Comparison of ENCODE assay signal across 9 mouse cellular contexts in the genomic region with DNA sequence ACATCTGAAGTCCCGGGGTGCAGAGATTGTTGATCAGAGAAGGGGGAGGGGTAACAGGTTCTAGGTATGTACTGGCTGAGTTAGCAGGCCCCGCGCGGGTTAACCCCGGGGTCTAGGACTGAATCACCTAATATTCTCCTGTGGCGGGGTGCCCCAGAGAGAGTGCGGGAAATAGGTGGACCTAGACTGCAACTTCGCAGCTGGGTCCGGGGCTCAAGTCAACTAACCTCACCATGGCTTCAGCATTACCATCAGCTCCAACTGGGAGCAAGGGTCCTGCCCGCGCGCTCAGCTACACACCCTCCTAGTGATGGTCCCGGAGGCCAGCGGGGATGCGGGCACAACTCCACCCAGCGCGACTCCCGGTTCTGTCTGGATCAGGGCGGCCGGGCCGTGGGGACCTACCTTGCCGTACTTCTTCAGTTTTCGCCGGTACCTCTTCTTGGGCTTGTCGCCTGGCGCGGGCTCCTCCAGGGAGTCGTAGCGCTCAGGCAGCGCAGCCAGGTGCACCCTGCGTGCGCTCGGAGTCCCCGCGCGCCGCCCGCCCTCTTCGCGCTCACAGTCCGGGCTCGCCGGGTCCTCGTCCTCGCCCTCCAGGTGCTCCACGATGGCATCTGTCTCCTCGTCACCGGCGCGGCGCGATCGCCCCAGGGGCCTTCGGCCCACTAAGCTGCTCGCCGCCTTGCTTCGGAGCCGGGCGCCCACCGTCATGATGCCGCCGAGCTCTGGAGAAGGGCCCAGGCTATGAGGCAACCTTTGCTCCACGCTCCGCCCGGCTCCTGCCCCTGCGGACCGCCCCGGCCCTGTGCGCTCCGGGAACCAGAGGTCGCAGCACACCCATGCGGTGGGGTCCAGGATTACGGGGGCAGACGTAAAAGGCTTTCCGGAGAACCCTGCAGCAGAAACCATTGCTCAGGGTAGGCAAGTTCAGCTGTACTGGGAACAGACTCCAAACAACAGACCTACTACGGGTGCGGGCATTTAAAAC. TPM values are rescaled to one million over a fixed set of nuclear protein-coding genes. Genes with fewer than 3 reads are reported as not detected.
DNase-seq lines count a peak whose midpoint lies in the region; ATAC-seq and TF ChIP-seq lines count a peak whose summit lies in the region.
"Had no signal": no experiment of that assay in that cellular context is flagged by ENCODE, and none has a peak within 500 bp of the region (broad histone marks: within the 10 kb centered on the region; RNA-seq: fewer than 3 reads in every experiment).

Gene C130074G19Rik, minus strand, starts transcription at position 938 of the 988 bp plus-strand sequence.

- peak within 1 kb of the TSS; percentile 46 for H3K4me3 ChIP-seq in testis, adult 2 months (ENCODE audit: control insufficient read depth, low read depth, low read length)
- H3K4me3 ChIP-seq in forebrain, embryonic 15.5 days, result peak within 1 kb of the TSS; percentile 43
- H3K4me3 ChIP-seq in lung, embryonic 16.5 days (ENCODE audit: low read length), result peak within 1 kb of the TSS; percentile 55

- H3K4me2 ChIP-seq in forebrain, embryonic 15.5 days (replicated peaks), result peak within 1 kb of the TSS; percentile 71
- H3K4me2 ChIP-seq in lung, embryonic 16.5 days (ENCODE audit: low read depth, low read length), result peak within 1 kb of the TSS; percentile 72

- H3K27ac ChIP-seq in testis, adult 2 months (ENCODE audit: control insufficient read depth, insufficient read depth, low read depth, low read length), result no peak within 1 kb of the TSS
- no peak within 1 kb of the TSS for H3K27ac ChIP-seq in forebrain, embryonic 15.5 days (replicated peaks)
- no peak within 1 kb of the TSS for H3K27ac ChIP-seq in lung, embryonic 16.5 days (ENCODE audit: low read length)

- TF ChIP-seq CTCF in testis, adult 2 months (IDR thresholded peaks at IDR 0.05; ENCODE audit: control insufficient read depth, insufficient read depth, insufficient replicate concordance, low read depth, low read length), result no peak

- intact Hi-C loops in heart, postnatal 14 days (cut with DNase I), result loop anchor here (1.0 to 2.0 kb wide), 2 partner anchors 29 to 58 kb away; no protein-coding TSS in a partner anchor

- 3% methylated on average over 77 of the region's 77 CpGs for WGBS in forebrain, embryonic 15.5 days
- 2% methylated on average over 73 of the region's 77 CpGs for WGBS in lung, embryonic 16.5 days

- peaks cover 11% of the 10 kb centered on the region for H3K4me1 ChIP-seq in testis, adult 2 months (ENCODE audit: control insufficient read depth, insufficient read depth, low read length)
- H3K4me1 ChIP-seq in forebrain, embryonic 15.5 days, result peaks cover 8% of the 10 kb centered on the region
- peaks cover 3% of the 10 kb centered on the region; the same call in 1 of the 2 replicates for H3K4me1 ChIP-seq in lung, embryonic 16.5 days (replicated peaks; ENCODE audit: control insufficient read depth, insufficient read depth, low read length)

- TF ChIP-seq POLR2A in testis, adult 2 months (IDR thresholded peaks at IDR 0.05; ENCODE audit: control insufficient read depth, low read depth, low read length), result no peak

- no peaks in the 10 kb centered on the region for H3K9me3 ChIP-seq in forebrain, embryonic 15.5 days
- no peaks in the 10 kb centered on the region for H3K9me3 ChIP-seq in lung, embryonic 16.5 days (ENCODE audit: control insufficient read depth, low read length)

- DNase-seq in testis, postnatal 14 days (ENCODE audit: low spot score), result no peak
- peak; percentile 80 to 82 for DNase-seq in heart, postnatal 14 days
- DNase-seq in kidney, postnatal 36 days, result peak; percentile 92 to 95
- peak; percentile 72 for DNase-seq in ovary, postnatal 14 days (ENCODE audit: low spot score)
- DNase-seq in T-cell, adult 2 months (ENCODE audit: low spot score), result no peak

- H3K36me3 ChIP-seq in testis, adult 2 months (ENCODE audit: control insufficient read depth, insufficient read depth, low read length), result no peaks in the 10 kb centered on the region
- no peaks in the 10 kb centered on the region for H3K36me3 ChIP-seq in forebrain, embryonic 15.5 days
- H3K36me3 ChIP-seq in lung, embryonic 16.5 days (ENCODE audit: control insufficient read depth, insufficient read depth, low read length), result no peaks in the 10 kb centered on the region

- peak within 1 kb of the TSS; percentile 18 for H3K9ac ChIP-seq in forebrain, embryonic 15.5 days (replicated peaks)
- H3K9ac ChIP-seq in lung, embryonic 16.5 days (ENCODE audit: low read length), result peak within 1 kb of the TSS; percentile 57

- H3K27me3 ChIP-seq in testis, adult 2 months (ENCODE audit: control insufficient read depth, insufficient read depth, low read length), result no peaks in the 10 kb centered on the region
- peaks cover 27% of the 10 kb centered on the region for H3K27me3 ChIP-seq in forebrain, embryonic 15.5 days
- peaks cover 23% of the 10 kb centered on the region for H3K27me3 ChIP-seq in lung, embryonic 16.5 days (ENCODE audit: control insufficient read depth, insufficient read depth, low read depth, low read length)

- peak; percentile 75 for ATAC-seq in forebrain, embryonic 15.5 days (replicated peaks)
- peak; percentile 95 for ATAC-seq in lung, embryonic 16.5 days (ENCODE audit: low read depth)

RNA-seq across cellular contexts. Expression of gene C130074G19Rik, which starts in this region (rescaled TPM):
- 6.0 and 6.4 TPM in 2 replicates for polyA plus RNA-seq in testis, adult 2 months (2012; rRNA removed)
- 0.77 and 1.2 TPM in 2 replicates for polyA plus RNA-seq in forebrain, embryonic 15.5 days (2015; fragmentation: Nextera tagmentation; extraction: Ambion mirVana)
- 10 to 100 TPM; 24.1 to 30.3 TPM for total RNA-seq in heart, postnatal 14 days (2021)
- 2.6 and 3.0 TPM in 2 replicates for polyA plus RNA-seq in lung, embryonic 16.5 days (2015; fragmentation: Nextera tagmentation; extraction: Ambion mirVana)
- total RNA-seq: MEL had no signal

Comparison
In these comparisons a context has a peak if more than half of its experiments do, and no peak if none do; other contexts are left out.
1. DNase-seq: peak in heart, postnatal 14 days (2 of 2), kidney, postnatal 36 days (2 of 2) and ovary, postnatal 14 days (single experiment); none in testis, postnatal 14 days (single experiment) and T-cell, adult 2 months (single experiment).
2. Peak in every context shown above with its lines, with median percentiles within 50 percentile points of each other: H3K4me3 ChIP-seq.